Mouse (Mus musculus) MEL (cell line): ENCODE measurements around the gene Ap1b1.

Source experiments
- EP300 ChIP-seq, 2 experiments: IDR thresholded peaks; 2 replicates each; pipeline ENCODE4 v1.6.1; 2011; ENCODE audit warnings: improper control_type of control experiment in 2 of 2, low read length in 2 of 2, low read depth in 1 of 2, mild to moderate bottlenecking in 1 of 2
- ETS1 ChIP-seq: IDR thresholded peaks from 2 replicates; pipeline ENCODE4 v1.6.1; 2012; ENCODE audit warnings: low read depth, mild to moderate bottlenecking, inconsistent platforms, low read length, improper control_type of control experiment, moderate library complexity
- HCFC1 ChIP-seq: IDR thresholded peaks from 2 replicates; pipeline ENCODE4 v1.6.1; 2012; ENCODE audit warnings: low read depth, mild to moderate bottlenecking, inconsistent platforms, low read length, improper control_type of control experiment, moderate library complexity
- MAFK ChIP-seq: IDR thresholded peaks from 2 replicates; pipeline ENCODE4 v1.6.1; 2011; ENCODE audit warnings: low read depth, mild to moderate bottlenecking, low read length, improper control_type of control experiment, borderline replicate concordance
- POLR2A ChIP-seq, 2 experiments: IDR thresholded peaks; 2 replicates each; pipeline ENCODE4 v1.6.1; 2011 to 2012; ENCODE audit warnings: low read length in 2 of 2, mild to moderate bottlenecking in 2 of 2, control low read depth in 1 of 2, improper control_type of control experiment in 1 of 2, low read depth in 1 of 2, moderate library complexity in 1 of 2; ENCODE audit not compliant: control insufficient read depth in 1 of 2, insufficient read depth in 1 of 2, poor library complexity in 1 of 2
- TAL1 ChIP-seq: IDR thresholded peaks from 2 replicates; pipeline ENCODE4 v1.6.1; 2012; ENCODE audit warnings: mild to moderate bottlenecking, inconsistent platforms, low read length, moderate library complexity, mixed read lengths
- USF1 ChIP-seq: IDR thresholded peaks from 2 replicates; pipeline ENCODE4 v1.6.1; 2014; ENCODE audit warnings: low read depth, mild to moderate bottlenecking, inconsistent platforms, low read length, improper control_type of control experiment, moderate library complexity

GRCm38 (mm10) chr11:4996621-4997199, 10.1 kb downstream of the Ap1b1 start:
- no peak for TF ChIP-seq TAL1
- no peak for TF ChIP-seq EP300 (IDR thresholded peaks at IDR 0.05; ENCODE audit: low read depth in 1 of 2, low read length in 2 of 2)
- no peak for TF ChIP-seq ETS1
- no peak for TF ChIP-seq USF1
- no peak for TF ChIP-seq POLR2A (IDR thresholded peaks at IDR 0.05; ENCODE audit: control insufficient read depth in 1 of 2, insufficient read depth in 1 of 2, low read depth in 1 of 2, low read length in 2 of 2, poor library complexity in 1 of 2)
- TF ChIP-seq HCFC1, result no peak
- no peak for TF ChIP-seq MAFK
